Mouse (Mus musculus) hindbrain, embryonic 16.5 days (tissue): ENCODE measurements around the gene Sgcb. TPM values are rescaled to one million over a fixed set of nuclear protein-coding genes. Genes with fewer than 3 reads are reported as not detected.

ENCODE experiments used
- ATAC-seq: fragments of 200-750 bp; cut with Nextera tagmentation; 2 replicates; pipeline ENCODE4 v1.8.0; 2017; ENCODE audit warnings: moderate TSS enrichment, moderate library complexity
- H3K27ac ChIP-seq: fragments of 300-500 bp; sonication (generic); 2 replicates; pipeline ENCODE4 v1.5.1; 2014; ENCODE audit warnings: low read depth, mild to moderate bottlenecking, control low read depth, low read length, moderate library complexity
- H3K27me3 ChIP-seq: fragments of 300-500 bp; sonication (generic); replicated peaks from 2 replicates; pipeline ENCODE4 v1.6.1; 2014; ENCODE audit warnings: low read length; ENCODE audit not compliant: control insufficient read depth, insufficient read depth
- H3K36me3 ChIP-seq: fragments of 300-500 bp; sonication (generic); 2 replicates; pipeline ENCODE4 v1.6.1; 2014; ENCODE audit warnings: mild to moderate bottlenecking, low read length, moderate library complexity, mixed read lengths; ENCODE audit not compliant: control insufficient read depth, insufficient read depth
- H3K4me1 ChIP-seq: fragments of 300-500 bp; sonication (generic); 2 replicates; pipeline ENCODE4 v1.6.1; 2014; ENCODE audit warnings: low read depth, low read length; ENCODE audit not compliant: control insufficient read depth, insufficient read depth
- H3K4me2 ChIP-seq: fragments of 300-500 bp; sonication (generic); 2 replicates; pipeline ENCODE4 v1.6.1; 2014; ENCODE audit warnings: mild to moderate bottlenecking, low read length, control low read depth, moderate library complexity
- H3K4me3 ChIP-seq: fragments of 300-500 bp; sonication (generic); 2 replicates; pipeline ENCODE4 v1.5.1; 2014; ENCODE audit warnings: mild to moderate bottlenecking, low read length, control low read depth, moderate library complexity
- H3K9ac ChIP-seq: fragments of 300-500 bp; sonication (generic); 2 replicates; pipeline ENCODE4 v1.6.1; 2014; ENCODE audit warnings: low read depth, mild to moderate bottlenecking, control low read depth, low read length, moderate library complexity
- H3K9me3 ChIP-seq: fragments of 300-500 bp; sonication (generic); 2 replicates; pipeline ENCODE4 v1.6.1; 2014; ENCODE audit warnings: mild to moderate bottlenecking, low read length, moderate library complexity; ENCODE audit not compliant: control insufficient read depth
- WGBS: fragments of 180-500 bp; shearing (Covaris S2); extraction: QIAGEN DNeasy Blood & Tissue Kit; methylation state at CpG from one replicate; pipeline ENCODE4 v1.1.7; 2014; 5-methylcytosine and 5-hydroxymethylcytosine counted together
- polyA plus RNA-seq: library from polyadenylated mRNA; unstranded; fragments of >200 nt; fragmentation: Nextera tagmentation; extraction: Ambion mirVana; gene quantifications from 2 replicates; pipeline ENCODE4 v1.2.1, GENCODE M21; 2015

The Sgcb gene
- polyA plus RNA-seq, 1 experiment from 2014 or later: 56.1 TPM

DNA sequence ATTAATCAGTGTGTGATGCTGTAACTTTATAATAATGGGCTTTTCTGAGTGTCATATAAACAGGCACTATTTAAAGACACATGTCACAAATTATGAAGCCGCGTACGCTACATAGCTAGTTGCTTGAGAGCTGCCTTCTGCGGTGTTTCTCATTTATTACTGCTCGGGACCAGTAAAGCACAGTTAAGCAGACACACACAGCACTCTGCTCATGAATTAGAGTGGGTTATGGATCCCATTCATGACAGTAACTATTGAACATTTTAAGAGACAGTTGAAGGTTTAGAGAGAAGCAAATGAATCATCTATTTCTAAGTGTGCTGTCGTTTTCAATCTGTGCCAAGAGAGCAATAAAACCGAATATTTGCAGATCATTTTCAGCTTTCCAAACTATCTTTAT, 20.7 kb downstream of the Sgcb start:
- Histone ChIP-seq H3K27me3 (no peaks in the 10 kb centered on the region), H3K9me3 (no peaks in the 10 kb centered on the region), H3K36me3 (no peaks in the 10 kb centered on the region), H3K9ac (no peak overlapping the region), H3K4me3 (no peak overlapping the region), H3K27ac (no peak overlapping the region), H3K4me1 (0 out of 2 replicates have a peak, but pooled peaks cover 2% of the 10 kb centered on the region), H3K4me2 (no peak overlapping the region)
- WGBS: 84% methylated on average over 7 of the region's 7 CpGs
- ATAC-seq: no peak

DNA sequence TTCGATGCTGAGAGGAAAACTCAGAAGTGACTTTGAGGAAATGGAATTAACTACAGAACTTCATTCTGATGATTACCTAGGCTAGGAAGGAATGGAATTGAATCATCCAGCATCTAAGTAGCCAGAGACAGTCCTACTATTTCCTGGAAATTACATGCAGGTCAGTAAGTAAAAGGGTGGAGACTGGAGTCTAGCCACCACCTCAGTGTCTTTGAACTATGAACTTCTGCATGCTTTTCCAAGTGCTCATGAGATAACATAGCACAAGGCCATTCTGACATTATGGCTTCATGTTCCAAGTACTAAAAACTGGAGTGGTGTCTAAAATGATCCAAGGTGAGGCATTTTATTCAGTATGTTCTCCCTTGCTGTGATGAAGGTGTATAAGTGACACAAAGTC, 22.1 kb downstream of the Sgcb start:
- no peak overlapping the region for H3K4me2 ChIP-seq
- no peaks in the 10 kb centered on the region for H3K9me3 ChIP-seq
- no peak for ATAC-seq
- H3K27ac ChIP-seq: no peak overlapping the region
- WGBS: 77% methylated on average over 1 of the region's 1 CpGs
- H3K36me3 ChIP-seq: no peaks in the 10 kb centered on the region
- no peaks in the 10 kb centered on the region for H3K4me1 ChIP-seq
- H3K4me3 ChIP-seq: no peak overlapping the region
- no peak overlapping the region for H3K9ac ChIP-seq
- no peaks in the 10 kb centered on the region for H3K27me3 ChIP-seq

DNA sequence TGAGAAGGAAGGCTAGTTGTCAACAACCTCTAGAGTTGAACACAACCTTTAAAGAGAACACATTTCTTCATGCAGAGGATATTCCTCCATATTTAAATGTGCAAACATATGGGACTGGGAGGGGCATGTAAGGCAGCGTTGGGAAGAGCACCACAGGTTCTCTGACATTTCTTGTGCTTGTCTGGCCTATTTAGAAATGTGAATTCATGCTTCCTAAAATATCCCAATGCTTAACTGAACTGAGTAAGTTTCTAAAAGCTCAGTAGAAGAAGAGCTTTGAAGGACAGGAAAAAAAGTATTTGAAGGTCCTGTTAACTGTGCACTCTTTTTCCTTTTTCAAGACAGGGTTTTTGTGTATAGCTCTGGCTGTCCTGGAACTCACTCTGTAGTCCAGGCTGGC, 28.6 kb downstream of the Sgcb start:
- no peak overlapping the region for H3K4me2 ChIP-seq
- H3K27me3 ChIP-seq: no peaks in the 10 kb centered on the region
- no peaks in the 10 kb centered on the region for H3K4me1 ChIP-seq
- no peak for ATAC-seq
- no peak overlapping the region for H3K9ac ChIP-seq
- 72% methylated on average over 1 of the region's 1 CpGs for WGBS
- no peak overlapping the region for H3K27ac ChIP-seq
- H3K4me3 ChIP-seq: no peak overlapping the region
- H3K36me3 ChIP-seq: no peaks in the 10 kb centered on the region
- no peaks in the 10 kb centered on the region for H3K9me3 ChIP-seq

DNA sequence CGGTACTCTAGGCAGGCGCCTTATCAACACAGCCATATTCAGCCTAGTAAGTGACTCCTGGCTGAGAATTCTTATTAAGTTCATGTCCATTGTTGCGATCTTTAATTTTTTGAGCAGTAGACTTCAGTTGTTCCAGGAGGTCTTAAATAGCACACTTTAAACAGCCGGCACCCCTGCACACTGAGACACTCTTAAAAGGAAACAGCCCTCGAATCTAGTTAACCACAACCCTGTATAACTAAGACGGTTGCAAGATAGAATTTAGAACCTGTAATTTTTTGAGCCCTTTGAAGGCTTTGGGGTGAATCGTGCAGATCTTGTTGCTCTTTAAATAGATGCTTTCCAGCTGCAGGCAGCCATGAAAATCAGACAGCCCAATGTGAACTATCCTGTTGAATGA, 32.4 kb downstream of the Sgcb start:
- WGBS: 80% methylated on average over 7 of the region's 7 CpGs
- no peaks in the 10 kb centered on the region for H3K9me3 ChIP-seq
- ATAC-seq: no peak
- no peaks in the 10 kb centered on the region for H3K36me3 ChIP-seq
- H3K9ac ChIP-seq: no peak overlapping the region
- H3K4me1 ChIP-seq: no peaks in the 10 kb centered on the region
- no peak overlapping the region for H3K4me3 ChIP-seq
- H3K27ac ChIP-seq: no peak overlapping the region
- no peaks in the 10 kb centered on the region for H3K27me3 ChIP-seq
- H3K4me2 ChIP-seq: no peak overlapping the region

DNA sequence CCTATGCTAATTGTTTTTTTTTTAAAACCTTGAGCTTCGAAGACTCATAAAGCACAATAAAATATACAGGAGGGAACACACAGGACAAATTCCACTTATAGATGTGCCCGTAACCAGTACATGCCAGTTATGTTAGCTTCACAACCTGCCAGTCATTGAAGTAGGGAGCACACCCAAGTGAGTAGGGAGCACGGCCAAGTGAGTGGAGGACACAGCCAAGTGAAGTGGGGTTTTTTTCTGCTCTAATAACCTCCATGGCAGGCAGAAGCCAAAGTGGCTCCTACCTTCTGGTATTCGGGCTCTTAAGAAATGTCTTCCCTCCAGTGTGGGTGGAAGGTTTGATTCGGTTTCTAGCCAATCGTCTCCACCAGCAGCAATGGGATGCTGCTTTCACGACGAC, 34.3 kb downstream of the Sgcb start:
- no peaks in the 10 kb centered on the region for H3K27me3 ChIP-seq
- no peaks in the 10 kb centered on the region; the same call in 1 of the 2 replicates for H3K9me3 ChIP-seq
- H3K9ac ChIP-seq: no peak overlapping the region
- H3K4me3 ChIP-seq: no peak overlapping the region
- ATAC-seq: no peak
- H3K36me3 ChIP-seq: no peaks in the 10 kb centered on the region
- no peak overlapping the region for H3K4me2 ChIP-seq
- H3K4me1 ChIP-seq: no peaks in the 10 kb centered on the region
- no peak overlapping the region for H3K27ac ChIP-seq
- 92% methylated on average over 8 of the region's 8 CpGs for WGBS

DNA sequence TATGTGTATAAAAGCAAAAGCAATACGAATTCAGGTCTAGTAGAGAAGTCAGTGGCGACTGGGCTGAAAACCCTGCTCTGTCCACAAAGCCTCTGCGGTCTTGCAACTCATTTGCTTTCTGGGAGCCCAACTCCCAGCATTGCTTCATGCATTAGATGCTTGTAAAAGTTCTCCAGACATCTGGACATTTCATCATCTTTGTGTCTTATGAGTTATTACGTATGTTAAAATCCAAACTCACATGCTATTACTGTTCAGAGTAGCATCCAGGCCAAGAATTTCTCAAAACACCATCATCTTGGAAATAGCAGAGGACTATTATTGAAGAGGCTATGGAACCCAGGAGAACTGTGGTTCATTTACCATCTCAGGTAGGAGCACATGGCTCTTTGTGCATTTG, 36.5 kb downstream of the Sgcb start:
- no peaks in the 10 kb centered on the region for H3K4me1 ChIP-seq
- H3K9ac ChIP-seq: no peak overlapping the region
- no peaks in the 10 kb centered on the region for H3K27me3 ChIP-seq
- 96% methylated on average over 4 of the region's 4 CpGs for WGBS
- peaks cover 2% of the 10 kb centered on the region; the same call in 1 of the 2 replicates for H3K9me3 ChIP-seq
- no peaks in the 10 kb centered on the region for H3K36me3 ChIP-seq
- ATAC-seq: no peak
- H3K4me2 ChIP-seq: no peak overlapping the region
- no peak overlapping the region for H3K4me3 ChIP-seq
- H3K27ac ChIP-seq: no peak overlapping the region

DNA sequence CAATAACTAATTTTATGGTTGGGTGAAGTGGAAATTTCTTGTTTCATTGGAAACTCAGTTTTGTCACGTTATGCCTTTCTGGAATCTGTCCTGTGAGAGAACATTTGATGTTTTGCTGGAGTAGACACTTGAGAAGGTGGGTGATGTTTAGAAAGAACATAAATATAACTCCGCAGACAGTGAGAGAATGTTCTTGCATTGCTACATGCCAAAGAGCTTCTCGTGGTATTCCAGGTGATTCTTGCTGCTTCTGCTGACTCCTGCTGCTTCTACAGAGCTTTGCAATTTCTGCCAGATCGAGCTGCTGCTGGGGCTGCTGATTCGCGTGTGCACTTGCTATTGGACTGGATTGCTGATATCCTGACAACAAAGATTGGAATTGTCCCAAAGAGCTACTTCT, 42.6 kb downstream of the Sgcb start:
- Histone ChIP-seq H3K4me2 (no peak overlapping the region), H3K9me3 (peaks cover 2% of the 10 kb centered on the region; the same call in 1 of the 2 replicates), H3K4me1 (no peaks in the 10 kb centered on the region; the same call in 1 of the 2 replicates), H3K27ac (no peak overlapping the region), H3K27me3 (no peaks in the 10 kb centered on the region), H3K36me3 (no peaks in the 10 kb centered on the region), H3K4me3 (no peak overlapping the region), H3K9ac (no peak overlapping the region)
- WGBS: 89% methylated on average over 6 of the region's 6 CpGs
- ATAC-seq: no peak

DNA sequence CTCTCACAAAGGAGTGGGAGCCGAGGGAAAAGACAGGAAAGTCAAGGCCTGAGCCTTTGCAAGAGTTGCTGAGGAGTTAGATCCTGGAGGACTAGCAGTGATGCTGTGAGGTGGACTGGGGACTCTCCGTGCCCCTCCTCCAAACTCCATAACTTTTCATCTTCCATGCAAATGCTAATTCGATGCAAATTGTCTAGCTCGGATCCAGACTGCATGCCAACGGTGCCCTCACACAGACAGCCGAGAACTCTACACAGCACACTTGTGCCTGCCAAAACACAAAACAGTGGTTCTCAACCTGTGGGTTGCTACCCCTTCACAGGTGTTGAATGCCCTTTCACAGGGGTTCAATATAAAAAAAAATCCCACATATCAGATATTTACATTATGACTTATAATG, 43.0 kb downstream of the Sgcb start:
- Histone ChIP-seq H3K27ac (no peak overlapping the region), H3K4me2 (no peak overlapping the region), H3K9ac (no peak overlapping the region), H3K27me3 (no peaks in the 10 kb centered on the region), H3K36me3 (no peaks in the 10 kb centered on the region), H3K9me3 (peaks cover 2% of the 10 kb centered on the region; the same call in 1 of the 2 replicates), H3K4me3 (no peak overlapping the region), H3K4me1 (no peaks in the 10 kb centered on the region; the same call in 1 of the 2 replicates)
- ATAC-seq: no peak
- WGBS: 67% methylated on average over 6 of the region's 6 CpGs

DNA sequence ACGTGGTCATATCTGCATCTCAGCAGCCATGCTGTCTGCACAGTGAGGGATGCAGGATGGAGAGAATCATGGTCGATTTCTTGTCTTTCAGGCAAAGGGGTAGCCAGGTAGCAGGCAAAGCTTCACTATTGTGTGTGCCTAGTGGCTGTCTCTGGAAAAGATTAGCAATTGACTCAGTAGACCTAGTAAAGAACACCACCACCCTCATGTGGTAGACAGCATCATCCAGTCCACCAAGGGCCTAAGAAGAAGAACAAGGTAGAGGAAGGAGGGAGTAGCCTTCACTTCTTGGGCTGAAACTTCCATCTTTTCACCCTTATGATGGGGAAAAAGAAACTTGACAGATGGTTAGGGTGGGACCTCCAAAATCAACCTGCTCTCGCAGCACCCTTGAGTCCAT, 44.7 kb downstream of the Sgcb start:
- peaks cover 2% of the 10 kb centered on the region; the same call in 1 of the 2 replicates for H3K4me1 ChIP-seq
- peaks cover 2% of the 10 kb centered on the region; the same call in 1 of the 2 replicates for H3K9me3 ChIP-seq
- 80% methylated on average over 3 of the region's 3 CpGs for WGBS
- no peak overlapping the region for H3K9ac ChIP-seq
- no peak for ATAC-seq
- no peak overlapping the region for H3K4me3 ChIP-seq
- no peaks in the 10 kb centered on the region for H3K36me3 ChIP-seq
- no peaks in the 10 kb centered on the region for H3K27me3 ChIP-seq
- no peak overlapping the region for H3K27ac ChIP-seq
- H3K4me2 ChIP-seq: no peak overlapping the region

DNA sequence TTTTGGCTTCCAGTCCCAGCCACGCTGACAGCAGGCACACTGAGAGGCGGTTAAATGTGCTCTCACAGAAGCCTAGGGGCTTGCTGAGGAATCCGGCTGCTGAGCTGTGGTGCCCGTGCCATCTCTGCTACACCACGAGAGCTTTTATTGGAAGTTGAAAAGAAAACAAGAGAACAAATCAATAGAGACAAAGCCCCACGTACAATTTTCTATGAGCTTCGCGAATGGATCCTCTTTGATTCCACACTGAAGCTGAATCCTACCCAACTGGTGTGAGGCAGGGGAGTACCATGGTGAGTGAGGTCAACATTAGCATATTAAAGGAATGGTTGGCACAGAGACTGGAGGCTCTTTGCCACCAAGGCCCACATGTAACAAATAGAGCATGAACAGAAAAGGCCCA, 46.2 kb downstream of the Sgcb start:
- Histone ChIP-seq H3K27me3 (no peaks in the 10 kb centered on the region), H3K4me1 (peaks cover 2% of the 10 kb centered on the region; the same call in 1 of the 2 replicates), H3K4me2 (no peak overlapping the region), H3K9me3 (peaks cover 2% of the 10 kb centered on the region; the same call in 1 of the 2 replicates), H3K9ac (no peak overlapping the region), H3K36me3 (no peaks in the 10 kb centered on the region), H3K4me3 (no peak overlapping the region), H3K27ac (no peak overlapping the region)
- ATAC-seq: peak; percentile 77
- 31% methylated on average over 8 of the region's 8 CpGs for WGBS
